In genomic region chr15:69923280-69923679, GRCm38 (mm10) we compare ENCODE assay signal across 14 mouse cellular contexts.
DNase-seq lines count a peak whose midpoint lies in the region; ATAC-seq lines count a peak whose summit lies in the region.
"Had no signal": no experiment of that assay in that cellular context is flagged by ENCODE, and none has a peak within 500 bp of the region (broad histone marks: within the 10 kb centered on the region; RNA-seq: fewer than 3 reads in every experiment).

No protein-coding gene starts in this region.

- H3K27ac ChIP-seq in limb, embryonic 13.5 days: no peak overlapping the region
- no peak overlapping the region for H3K27ac ChIP-seq in limb, embryonic 10.5 days
- no peak overlapping the region; the same call in none of the 2 replicates for H3K27ac ChIP-seq in forebrain, embryonic 13.5 days

- H3K9ac ChIP-seq in limb, embryonic 13.5 days: no peak overlapping the region
- H3K9ac ChIP-seq in forebrain, embryonic 13.5 days: no peak overlapping the region

- no peaks in the 10 kb centered on the region for H3K4me1 ChIP-seq in limb, embryonic 13.5 days
- no peaks in the 10 kb centered on the region for H3K4me1 ChIP-seq in limb, embryonic 10.5 days
- peaks cover 6% of the 10 kb centered on the region; the same call in 1 of the 2 replicates for H3K4me1 ChIP-seq in forebrain, embryonic 13.5 days

- no peak overlapping the region for H3K4me2 ChIP-seq in limb, embryonic 13.5 days (replicated peaks)
- no peak overlapping the region for H3K4me2 ChIP-seq in forebrain, embryonic 13.5 days
- H3K4me2 ChIP-seq: heart, embryonic 11.5 days had no signal

- peak; percentile 57; the same call in 1 of the 2 replicates for ATAC-seq in limb, embryonic 13.5 days (ENCODE audit: low FRiP score, low read depth)
- ATAC-seq in forebrain, embryonic 13.5 days: peak; percentile 87
- ATAC-seq in granulocyte monocyte progenitor cell, adult 5-6 weeks (replicated peaks; ENCODE audit: poor library complexity, severe bottlenecking): no peak

- H3K36me3 ChIP-seq in limb, embryonic 13.5 days: no peaks in the 10 kb centered on the region
- no peaks in the 10 kb centered on the region for H3K36me3 ChIP-seq in limb, embryonic 10.5 days
- no peaks in the 10 kb centered on the region for H3K36me3 ChIP-seq in forebrain, embryonic 13.5 days (ENCODE audit: poor library complexity, severe bottlenecking)

- 13% methylated on average over 2 of the region's 2 CpGs for WGBS in limb, embryonic 13.5 days
- WGBS in limb, embryonic 10.5 days: 76% methylated on average over 2 of the region's 2 CpGs
- whole genome bisulfite sequencing in forebrain, embryonic 13.5 days: 23% methylated on average over 2 of the region's 2 CpGs

- no peaks in the 10 kb centered on the region for H3K27me3 ChIP-seq in limb, embryonic 13.5 days
- H3K27me3 ChIP-seq in limb, embryonic 10.5 days (ENCODE audit: low read depth, poor library complexity, severe bottlenecking): no peaks in the 10 kb centered on the region
- no peaks in the 10 kb centered on the region for H3K27me3 ChIP-seq in forebrain, embryonic 13.5 days

- peak; percentile 3 for DNase-seq in embryo, embryonic 11 days
- no peak for DNase-seq in embryo, embryonic 10 days (ENCODE audit: low spot score)
- DNase-seq in limb, embryonic 10.5 days (ENCODE audit: low spot score): no peak
- peak; percentile 4 to 29 for DNase-seq in layer of hippocampus, postnatal 10 days (ENCODE audit: low spot score in 2 of 2)
- no peak for DNase-seq in neural tube, embryonic 10.5 days (ENCODE audit: extremely low spot score, low spot score)
- DNase-seq: adrenal gland, adult 8-10 months; B cell, adult 2 months; cerebellum, adult 11-12 months; lung, postnatal 14 days; thymus, postnatal 4 days had no signal

- no peaks in the 10 kb centered on the region for H3K9me3 ChIP-seq in limb, embryonic 13.5 days
- H3K9me3 ChIP-seq in limb, embryonic 10.5 days (replicated peaks): no peaks in the 10 kb centered on the region
- H3K9me3 ChIP-seq in forebrain, embryonic 13.5 days (replicated peaks): no peaks in the 10 kb centered on the region

- no peak overlapping the region for H3K4me3 ChIP-seq in limb, embryonic 13.5 days
- H3K4me3 ChIP-seq in limb, embryonic 10.5 days: no peak overlapping the region
- no peak overlapping the region for H3K4me3 ChIP-seq in forebrain, embryonic 13.5 days

Comparison
In these comparisons a context has a peak if more than half of its experiments do, and no peak if none do; other contexts are left out.
1. DNase-seq: peak in embryo, embryonic 11 days (single experiment) and layer of hippocampus, postnatal 10 days (2 of 2); none in embryo, embryonic 10 days (single experiment), limb, embryonic 10.5 days (single experiment) and neural tube, embryonic 10.5 days (single experiment).